Mouse (Mus musculus) cortical plate, adult 2 months (tissue): ENCODE results near the gene Hist1h2ad. TPM values are rescaled to one million over a fixed set of nuclear protein-coding genes. Genes with fewer than 3 reads are reported as not detected.
"Not testable (repeated sequence)": the region's sequence is repeated elsewhere in the genome, so short reads cannot be mapped to it uniquely, and the experiment has no call there.

Experiments
- H3K27ac ChIP-seq: fragments of 200-500 bp; 2 replicates; pipeline ENCODE4 v1.5.1; 2012; ENCODE audit warnings: low read length, control low read depth, inconsistent platforms; ENCODE audit not compliant: insufficient read depth
- H3K4me1 ChIP-seq: fragments of 200-500 bp; 2 replicates; pipeline ENCODE4 v1.6.1; 2011; ENCODE audit warnings: low read length; ENCODE audit not compliant: control insufficient read depth, insufficient read depth
- H3K4me3 ChIP-seq: fragments of 200-500 bp; 2 replicates; pipeline ENCODE4 v1.5.1; 2011; ENCODE audit warnings: mild to moderate bottlenecking, low read length, control low read depth; ENCODE audit not compliant: insufficient read depth
- CTCF ChIP-seq: fragments of 200-500 bp; IDR thresholded peaks from 2 replicates; pipeline ENCODE4 v1.5.1; 2011; ENCODE audit warnings: mild to moderate bottlenecking, control low read depth, low read length; ENCODE audit not compliant: insufficient read depth; ENCODE audit errors: extremely low read depth
- POLR2A ChIP-seq: fragments of 200-500 bp; IDR thresholded peaks from 2 replicates; pipeline ENCODE4 v1.6.1; 2011; ENCODE audit warnings: mild to moderate bottlenecking, low read length, control low read depth; ENCODE audit not compliant: insufficient read depth; ENCODE audit errors: extremely low read depth
- polyA plus RNA-seq: library from polyadenylated mRNA; depleted of rRNA; stranded (reverse); fragments of >200 nt; gene quantifications from 2 replicates; pipeline ENCODE4 v1.2.3, GENCODE M21; 2012; rRNA removed

Gene Hist1h2ad
- 0.32 and 0.92 TPM in 2 replicates for polyA plus RNA-seq

DNA sequence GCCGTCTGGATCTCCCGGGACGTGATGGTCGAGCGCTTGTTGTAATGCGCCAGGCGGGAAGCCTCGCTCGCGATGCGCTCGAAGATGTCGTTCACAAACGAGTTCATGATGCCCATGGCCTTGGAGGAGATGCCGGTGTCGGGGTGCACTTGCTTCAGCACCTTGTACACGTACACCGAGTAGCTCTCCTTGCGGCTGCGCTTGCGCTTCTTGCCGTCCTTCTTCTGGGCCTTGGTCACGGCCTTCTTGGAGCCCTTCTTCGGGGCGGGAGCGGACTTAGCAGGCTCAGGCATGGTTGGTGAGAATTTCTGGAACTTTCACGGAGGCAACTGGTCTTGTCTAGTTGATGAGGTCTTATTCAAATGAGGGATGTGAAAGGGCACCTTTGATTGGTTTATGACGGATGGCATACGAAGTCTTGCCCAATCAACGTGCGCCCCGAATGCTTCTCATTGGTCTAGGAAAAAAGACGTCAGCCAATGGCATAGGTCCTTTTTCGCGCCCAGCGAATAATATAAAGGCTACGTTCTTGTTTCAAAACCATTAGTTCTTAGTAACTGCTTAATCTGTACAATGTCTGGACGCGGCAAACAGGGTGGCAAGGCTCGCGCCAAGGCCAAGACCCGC, at the start of gene Hist1h2ad, which contains the start of gene Hist1h2bf:
TSS of gene Hist1h2ad (plus strand) at position 484 of the 627 bp plus-strand sequence.
TSS of gene Hist1h2bf (minus strand) at position 299 of the 627 bp plus-strand sequence.
- H3K4me3 ChIP-seq: peak within 1 kb of the TSS; percentile 32
- peak within 1 kb of the TSS; percentile 95 for H3K27ac ChIP-seq
- H3K4me1 ChIP-seq: not testable (repeated sequence)

DNA sequence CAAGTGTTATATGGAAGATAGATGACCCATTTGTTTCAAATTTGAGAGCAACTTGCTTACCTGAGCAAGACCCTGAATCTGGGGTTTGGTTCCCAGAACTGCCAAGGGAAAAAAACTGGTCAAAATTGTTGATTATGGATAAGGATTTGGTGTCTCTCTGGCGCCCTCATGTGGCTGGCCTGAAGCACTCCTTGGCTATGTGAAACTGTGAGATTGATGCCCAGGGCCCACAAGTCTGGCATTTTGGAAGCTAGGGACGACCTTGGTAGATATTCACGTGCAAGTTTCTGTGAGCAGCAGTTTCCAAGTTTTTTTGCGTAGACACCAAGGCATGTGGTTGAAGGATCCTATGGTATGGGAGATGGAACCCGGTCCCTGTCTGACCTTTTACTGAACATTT, 49.5 kb upstream of the Hist1h2ad start:
- Histone ChIP-seq H3K4me3 (no peak overlapping the region), H3K27ac (no peak overlapping the region), H3K4me1 (no peaks in the 10 kb centered on the region)
- TF ChIP-seq POLR2A (no peak), CTCF (peak; percentile 93)

DNA sequence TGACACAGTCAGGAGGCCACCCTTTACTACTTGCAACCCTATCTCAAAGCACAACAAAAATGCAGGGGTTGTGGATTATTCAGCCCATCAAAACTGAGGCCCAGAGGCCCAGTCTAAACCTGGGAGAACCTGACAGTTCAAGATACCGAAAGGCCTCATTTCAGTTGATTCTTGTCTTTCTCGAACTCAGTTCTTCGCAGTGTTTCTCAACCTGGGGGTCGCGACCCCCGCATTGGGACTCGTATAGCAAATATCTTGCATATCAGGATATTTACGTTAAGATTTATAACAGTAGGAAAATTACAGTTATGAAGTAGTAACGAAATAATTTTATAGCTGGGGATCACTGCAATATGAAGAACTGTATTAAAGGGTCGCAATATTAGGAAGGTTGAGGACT, 48.3 kb upstream of the Hist1h2ad start:
- H3K4me3 ChIP-seq: peak overlapping the region; percentile 2; the same call in 1 of the 2 replicates
- H3K4me1 ChIP-seq: no peaks in the 10 kb centered on the region
- TF ChIP-seq CTCF (no peak), POLR2A (no peak)
- H3K27ac ChIP-seq: no peak overlapping the region

DNA sequence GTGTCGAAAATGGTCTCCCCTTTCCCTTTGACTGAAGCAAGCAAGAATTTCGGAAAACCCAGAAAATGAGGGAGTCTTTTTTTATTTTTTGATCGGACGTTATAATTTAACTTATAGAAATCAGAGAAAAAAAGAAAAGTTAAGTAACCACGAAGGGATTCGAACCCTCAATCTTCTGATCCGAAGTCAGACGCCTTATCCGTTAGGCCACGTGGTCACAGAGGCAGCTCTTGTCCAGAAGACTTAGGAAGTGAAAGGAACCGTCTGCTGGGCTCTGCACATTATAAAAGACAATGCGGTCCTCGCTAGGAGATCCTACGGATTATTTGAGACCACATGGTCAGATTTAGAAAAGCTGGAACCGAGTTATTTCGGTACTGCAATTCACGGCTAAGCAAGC, 47.9 kb upstream of the Hist1h2ad start:
- no peak for TF ChIP-seq CTCF
- no peak for TF ChIP-seq POLR2A
- peak overlapping the region; percentile 2 for H3K4me3 ChIP-seq
- H3K27ac ChIP-seq: no peak overlapping the region
- no peaks in the 10 kb centered on the region for H3K4me1 ChIP-seq

DNA sequence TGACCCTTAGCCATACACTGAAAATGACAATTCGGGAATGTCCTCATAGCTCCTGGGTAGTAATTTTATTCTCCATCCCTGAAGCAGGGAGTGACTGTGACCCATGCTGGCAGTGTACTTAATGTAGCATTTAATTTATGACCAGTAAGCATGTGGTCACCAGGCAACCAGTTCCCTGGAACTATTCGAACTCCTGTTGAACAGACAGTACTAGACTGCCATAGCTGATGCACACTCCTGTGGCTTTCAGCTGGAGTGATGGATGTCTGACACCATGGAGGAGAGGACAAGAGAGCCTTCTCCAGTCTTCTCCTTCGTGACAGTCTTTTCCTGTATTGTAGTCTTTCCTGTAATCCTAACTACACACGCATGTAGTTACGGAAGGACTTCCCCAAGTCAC, 45.2 kb upstream of the Hist1h2ad start:
- Histone ChIP-seq H3K4me1 (peaks cover 1% of the 10 kb centered on the region; the same call in 1 of the 2 replicates), H3K27ac (no peak overlapping the region), H3K4me3 (no peak overlapping the region)
- TF ChIP-seq CTCF (no peak), POLR2A (no peak)

DNA sequence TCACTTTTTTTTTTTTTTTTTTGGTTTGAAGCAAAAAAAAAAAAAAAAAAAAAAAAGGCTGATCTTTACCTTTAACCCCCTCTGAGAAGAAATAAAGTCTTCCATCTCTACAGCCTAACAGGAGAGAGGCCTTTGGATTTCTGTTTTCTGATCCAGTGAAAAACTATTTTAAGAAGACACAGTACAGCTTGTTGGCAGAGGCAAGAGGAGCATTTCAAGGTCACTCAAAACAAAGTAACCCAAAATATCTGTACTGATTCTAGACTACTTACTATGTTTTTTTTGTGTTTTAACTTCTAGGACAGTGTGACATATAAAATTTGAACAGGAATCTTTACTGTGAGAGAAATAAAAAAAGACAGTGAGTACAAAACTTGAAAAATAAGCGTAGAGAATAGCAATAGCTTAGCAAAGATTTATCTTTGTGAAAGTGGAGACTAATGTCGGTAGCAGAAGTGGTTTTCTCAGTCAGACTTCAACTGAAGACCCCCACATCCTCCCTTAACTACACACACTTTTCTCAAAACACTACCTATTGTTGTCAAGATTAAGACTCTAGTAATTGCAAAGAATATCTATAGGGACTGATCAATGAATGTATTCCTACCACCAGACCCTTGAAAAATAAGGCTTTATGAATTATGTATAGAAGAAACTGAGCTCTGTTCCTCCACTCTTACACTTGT, 44.6 kb upstream of the Hist1h2ad start:
- Histone ChIP-seq H3K4me1 (peaks cover 4% of the 10 kb centered on the region; the same call in 1 of the 2 replicates), H3K4me3 (peak overlapping the region; percentile 47; the same call in 1 of the 2 replicates), H3K27ac (no peak overlapping the region)
- no peak for TF ChIP-seq POLR2A
- no peak for TF ChIP-seq CTCF

DNA sequence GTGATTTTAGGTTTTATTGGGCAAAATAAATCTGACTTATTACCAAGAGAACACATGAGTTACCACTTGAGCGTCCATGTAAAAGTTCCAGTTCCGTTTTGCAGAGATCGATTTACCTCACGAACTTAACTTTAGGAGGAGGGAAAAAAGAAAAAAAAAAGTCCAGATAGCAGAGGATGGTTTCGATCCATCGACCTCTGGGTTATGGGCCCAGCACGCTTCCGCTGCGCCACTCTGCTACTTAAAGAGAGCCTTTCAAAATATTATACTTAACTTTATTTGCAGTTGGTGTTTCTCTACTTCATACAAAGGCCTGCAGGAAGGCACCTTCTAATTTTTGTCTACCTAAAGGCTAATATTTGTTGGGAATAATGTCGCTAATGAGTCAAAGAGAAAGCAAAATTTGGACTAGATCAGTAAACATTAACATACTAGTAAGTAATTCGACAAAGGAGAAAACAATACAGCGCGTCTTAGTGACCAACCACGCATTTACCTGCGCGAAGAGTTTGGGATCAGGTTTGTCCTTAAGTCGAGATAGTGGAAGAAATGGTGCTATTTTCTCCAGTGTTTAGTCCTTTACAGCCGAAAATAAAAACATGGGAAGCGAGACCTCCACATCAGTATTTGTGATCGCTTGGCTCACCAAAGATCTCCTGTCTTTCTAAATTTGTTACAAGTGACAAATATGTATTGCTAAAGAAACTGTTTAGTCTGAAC, 43.8 kb upstream of the Hist1h2ad start:
- TF ChIP-seq POLR2A: no peak
- no peak for TF ChIP-seq CTCF
- Histone ChIP-seq H3K27ac (peak overlapping the region; percentile 67), H3K4me1 (peaks cover 4% of the 10 kb centered on the region; the same call in 1 of the 2 replicates), H3K4me3 (peak overlapping the region; percentile 47)

DNA sequence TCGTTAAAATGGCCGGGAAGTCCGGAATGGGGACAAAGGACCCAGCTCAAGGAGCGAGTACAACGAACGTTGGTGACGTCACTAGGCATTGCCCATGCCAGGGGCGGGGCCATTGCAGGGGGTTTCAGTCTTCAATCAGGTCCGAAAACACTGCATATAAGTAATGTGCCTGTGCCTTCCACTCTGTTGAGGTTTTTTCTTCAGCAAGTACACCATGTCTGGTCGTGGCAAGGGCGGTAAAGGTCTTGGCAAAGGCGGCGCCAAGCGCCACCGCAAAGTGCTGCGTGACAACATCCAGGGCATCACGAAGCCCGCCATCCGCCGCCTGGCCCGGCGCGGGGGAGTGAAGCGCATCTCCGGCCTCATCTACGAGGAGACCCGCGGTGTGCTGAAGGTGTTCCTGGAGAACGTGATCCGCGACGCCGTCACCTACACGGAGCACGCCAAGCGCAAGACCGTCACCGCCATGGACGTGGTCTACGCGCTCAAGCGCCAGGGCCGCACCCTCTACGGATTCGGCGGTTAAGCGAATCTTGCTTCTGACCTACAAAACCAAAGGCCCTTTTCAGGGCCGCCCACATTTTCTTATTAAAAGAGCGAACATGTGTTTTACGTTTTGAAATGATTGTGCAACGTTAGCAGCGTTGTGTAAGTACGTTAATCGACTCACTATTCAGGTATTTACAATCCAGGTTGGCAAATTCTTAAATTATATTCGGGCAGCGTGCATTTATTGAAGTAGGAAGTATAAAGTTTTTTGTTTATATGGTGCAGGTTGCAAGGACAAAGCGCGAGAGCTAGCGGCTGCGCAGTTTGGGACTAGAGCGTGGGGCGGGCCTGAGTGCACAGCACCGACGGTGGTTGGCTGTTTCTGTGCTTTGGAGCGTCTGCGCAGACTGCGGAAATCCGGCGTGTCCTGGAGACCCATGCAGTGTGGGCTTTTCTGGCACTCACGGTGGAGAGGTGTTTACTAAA, 43.0 kb upstream of the Hist1h2ad start, which contains the start of gene Hist1h4h:
TSS of gene Hist1h4h (plus strand) at position 150 of the 975 bp plus-strand sequence.
- peaks cover 4% of the 10 kb centered on the region; the same call in 1 of the 2 replicates for H3K4me1 ChIP-seq

More for the DNA sequence above, 43.0 kb upstream of the Hist1h2ad start, which contains the start of gene Hist1h4h:
- TF ChIP-seq POLR2A (peak; percentile 99), CTCF (no peak)
- peak within 1 kb of the TSS; percentile 76 for H3K27ac ChIP-seq
- H3K4me3 ChIP-seq: peak within 1 kb of the TSS; percentile 47
